Mouse (Mus musculus) hindbrain, embryonic 11.5 days (tissue): ENCODE data around the gene Dock4. TPM values are rescaled to one million over a fixed set of nuclear protein-coding genes. Genes with fewer than 3 reads are reported as not detected.

Experiments
- ATAC-seq: fragments of 200-750 bp; cut with Nextera tagmentation; 2 replicates; pipeline ENCODE4 v1.8.0; 2017; ENCODE audit warnings: mild to moderate bottlenecking, moderate TSS enrichment, moderate library complexity; ENCODE audit not compliant: low FRiP score
- DNase-seq: peaks from one replicate; pipeline ENCODE4 v3.0.0-alpha.2; 2015; ENCODE audit warnings: low spot score
- H3K27ac ChIP-seq: fragments of 300-500 bp; sonication (generic); 2 replicates; pipeline ENCODE4 v1.5.1; 2014; ENCODE audit warnings: mild to moderate bottlenecking, low read depth, low read length
- H3K27me3 ChIP-seq: fragments of 300-500 bp; sonication (generic); 2 replicates; pipeline ENCODE4 v1.6.1; 2014; ENCODE audit warnings: mild to moderate bottlenecking, low read length, moderate library complexity, mixed read lengths; ENCODE audit not compliant: control insufficient read depth, insufficient read depth
- H3K36me3 ChIP-seq: fragments of 300-500 bp; sonication (generic); 2 replicates; pipeline ENCODE4 v1.6.1; 2014; ENCODE audit warnings: mild to moderate bottlenecking, low read length, moderate library complexity, mixed read lengths; ENCODE audit not compliant: control insufficient read depth, insufficient read depth
- H3K4me1 ChIP-seq: fragments of 300-500 bp; sonication (generic); replicated peaks from 2 replicates; pipeline ENCODE4 v1.6.1; 2014; ENCODE audit warnings: low read length, mixed read lengths; ENCODE audit not compliant: control insufficient read depth, insufficient read depth
- H3K4me2 ChIP-seq: fragments of 300-500 bp; sonication (generic); replicated peaks from 2 replicates; pipeline ENCODE4 v1.6.1; 2014; ENCODE audit warnings: mild to moderate bottlenecking, low read depth, low read length
- H3K4me3 ChIP-seq: fragments of 300-500 bp; sonication (generic); 2 replicates; pipeline ENCODE4 v1.5.1; 2014; ENCODE audit warnings: low read depth, low read length
- H3K9ac ChIP-seq: fragments of 300-500 bp; sonication (generic); 2 replicates; pipeline ENCODE4 v1.6.1; 2014; ENCODE audit warnings: low read depth, low read length
- H3K9me3 ChIP-seq: fragments of 300-500 bp; sonication (generic); 2 replicates; pipeline ENCODE4 v1.6.1; 2016; ENCODE audit warnings: low read length; ENCODE audit not compliant: control insufficient read depth
- WGBS: fragments of 180-500 bp; shearing (Covaris S2); extraction: QIAGEN DNeasy Blood & Tissue Kit; methylation state at CpG from one replicate; pipeline ENCODE4 v1.1.7; 2014; 5-methylcytosine and 5-hydroxymethylcytosine counted together
- polyA plus RNA-seq: library from polyadenylated mRNA; unstranded; fragments of >200 nt; fragmentation: Nextera tagmentation; extraction: Ambion mirVana; gene quantifications from 2 replicates; pipeline ENCODE4 v1.2.1, GENCODE M21; 2014

The Dock4 gene
- polyA plus RNA-seq, 1 experiment from 2014 or later = 29.4 TPM

DNA sequence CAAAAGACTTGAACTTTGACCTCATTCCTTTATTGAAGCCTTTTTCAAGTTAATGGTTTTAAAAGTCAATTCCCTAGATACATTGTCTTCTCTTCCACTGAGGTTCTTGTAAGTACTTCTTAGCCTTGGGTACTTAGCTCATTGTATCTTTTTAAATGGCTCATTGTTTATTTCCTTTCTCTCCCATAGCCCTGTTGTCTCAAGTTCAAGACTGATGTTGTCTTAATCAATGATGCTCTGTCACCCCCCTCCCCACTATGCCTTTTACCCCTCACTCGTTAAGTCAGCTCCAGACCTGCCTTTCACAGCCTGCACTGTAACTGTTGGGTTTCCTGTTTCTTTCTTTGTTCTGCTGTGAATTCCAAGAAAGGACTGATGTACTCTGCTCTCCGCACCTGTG, 154.2 kb downstream of the Dock4 start:
- Histone ChIP-seq H3K4me3 (no peak overlapping the region), H3K4me1 (no peaks in the 10 kb centered on the region), H3K9me3 (no peaks in the 10 kb centered on the region), H3K27ac (no peak overlapping the region), H3K36me3 (no peaks in the 10 kb centered on the region), H3K9ac (no peak overlapping the region), H3K4me2 (no peak overlapping the region), H3K27me3 (no peaks in the 10 kb centered on the region)
- DNase-seq = no peak
- ATAC-seq = no peak
- 69% methylated on average over 2 of the region's 2 CpGs for WGBS

- ATAC-seq = no peak
- H3K4me1 ChIP-seq = no peaks in the 10 kb centered on the region
- H3K27ac ChIP-seq = no peak overlapping the region
- H3K27me3 ChIP-seq = no peaks in the 10 kb centered on the region
- no peaks in the 10 kb centered on the region for H3K9me3 ChIP-seq
- H3K4me3 ChIP-seq = no peak overlapping the region
- no peak overlapping the region for H3K4me2 ChIP-seq
- no peak overlapping the region for H3K9ac ChIP-seq
- WGBS = 87% methylated on average over 4 of the region's 4 CpGs
- H3K36me3 ChIP-seq = no peaks in the 10 kb centered on the region
- no peak for DNase-seq
Observed at GRCm38 (mm10) chr12:40605565-40605964, 159.8 kb downstream of the Dock4 start.

- Histone ChIP-seq H3K4me2 (no peak overlapping the region), H3K4me3 (no peak overlapping the region), H3K9me3 (no peaks in the 10 kb centered on the region), H3K4me1 (no peaks in the 10 kb centered on the region), H3K27ac (no peak overlapping the region), H3K27me3 (no peaks in the 10 kb centered on the region), H3K9ac (no peak overlapping the region), H3K36me3 (no peaks in the 10 kb centered on the region)
- ATAC-seq = no peak
- DNase-seq = no peak
Observed at GRCm38 (mm10) chr12:40622926-40623325, 177.2 kb downstream of the Dock4 start.

- Histone ChIP-seq H3K9me3 (no peaks in the 10 kb centered on the region), H3K4me3 (no peak overlapping the region), H3K4me1 (no peaks in the 10 kb centered on the region), H3K36me3 (no peaks in the 10 kb centered on the region), H3K27me3 (no peaks in the 10 kb centered on the region), H3K4me2 (no peak overlapping the region), H3K9ac (no peak overlapping the region), H3K27ac (no peak overlapping the region)
- no peak for DNase-seq
- ATAC-seq = no peak
- WGBS = 84% methylated on average over 1 of the region's 1 CpGs
Observed at GRCm38 (mm10) chr12:40626521-40626920, 180.8 kb downstream of the Dock4 start.

DNA sequence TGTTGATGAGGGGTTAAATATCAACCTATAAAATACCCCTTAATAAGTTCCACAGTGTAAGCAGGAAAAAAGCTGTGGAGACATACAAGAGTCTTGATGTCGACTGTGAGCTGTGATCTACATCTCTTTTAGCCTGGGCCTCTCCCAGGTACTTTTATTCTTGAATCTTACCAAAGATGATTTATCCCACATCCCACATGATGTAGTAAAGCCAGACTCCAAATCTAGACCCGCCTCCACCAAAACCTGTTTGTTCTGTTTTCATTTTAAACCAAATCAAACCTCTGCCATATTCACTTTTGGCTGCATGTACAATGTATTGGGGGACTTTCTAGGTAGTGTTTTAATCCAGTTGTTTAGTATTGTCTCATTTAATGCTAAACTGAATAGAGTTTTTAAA, 187.5 kb downstream of the Dock4 start:
- no peak for DNase-seq

DNA sequence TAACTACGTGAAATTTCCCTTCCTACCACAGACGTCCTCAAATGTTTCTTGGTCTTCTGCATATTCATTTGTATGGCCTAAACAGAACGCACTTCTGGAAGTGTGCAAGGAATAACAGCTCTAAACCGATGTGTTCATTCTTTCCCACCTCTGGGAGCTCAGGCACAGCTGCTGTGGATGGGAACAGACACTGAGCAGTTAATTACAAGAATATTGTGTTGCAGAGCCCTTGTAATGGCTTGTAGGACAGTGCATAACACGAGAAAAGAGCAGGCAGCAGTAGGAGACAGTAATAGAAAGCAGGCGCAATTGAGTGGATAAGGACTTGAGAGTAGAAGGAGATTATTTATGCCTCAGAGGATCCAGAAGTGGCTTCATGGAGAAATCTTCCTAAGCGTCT, 188.4 kb downstream of the Dock4 start:
- Histone ChIP-seq H3K27me3 (no peaks in the 10 kb centered on the region), H3K4me2 (no peak overlapping the region), H3K9me3 (no peaks in the 10 kb centered on the region), H3K36me3 (no peaks in the 10 kb centered on the region), H3K27ac (no peak overlapping the region), H3K9ac (no peak overlapping the region), H3K4me3 (no peak overlapping the region), H3K4me1 (no peaks in the 10 kb centered on the region)
- WGBS = 85% methylated on average over 7 of the region's 7 CpGs
- DNase-seq (no peak), ATAC-seq (no peak)

More for the DNA sequence above, 187.5 kb downstream of the Dock4 start:
- ATAC-seq = no peak
- Histone ChIP-seq H3K4me3 (no peak overlapping the region), H3K27ac (no peak overlapping the region), H3K9me3 (no peaks in the 10 kb centered on the region), H3K9ac (no peak overlapping the region), H3K4me2 (no peak overlapping the region), H3K36me3 (no peaks in the 10 kb centered on the region), H3K4me1 (no peaks in the 10 kb centered on the region), H3K27me3 (no peaks in the 10 kb centered on the region)
- WGBS = 84% methylated on average over 2 of the region's 2 CpGs

GRCm38 (mm10) chr12:40635991-40636390, 190.2 kb downstream of the Dock4 start:
- no peaks in the 10 kb centered on the region for H3K36me3 ChIP-seq
- H3K27me3 ChIP-seq = no peaks in the 10 kb centered on the region
- no peak overlapping the region for H3K4me2 ChIP-seq
- no peak for ATAC-seq
- H3K4me3 ChIP-seq = no peak overlapping the region
- H3K9ac ChIP-seq = no peak overlapping the region
- no peaks in the 10 kb centered on the region for H3K9me3 ChIP-seq
- WGBS = 92% methylated on average over 6 of the region's 6 CpGs
- DNase-seq = no peak
- no peak overlapping the region for H3K27ac ChIP-seq
- no peaks in the 10 kb centered on the region for H3K4me1 ChIP-seq

GRCm38 (mm10) chr12:40637427-40637826, 191.7 kb downstream of the Dock4 start:
- no peak for DNase-seq
- no peak overlapping the region for H3K9ac ChIP-seq
- no peaks in the 10 kb centered on the region for H3K27me3 ChIP-seq
- H3K36me3 ChIP-seq = no peaks in the 10 kb centered on the region
- no peak overlapping the region for H3K4me2 ChIP-seq
- no peak for ATAC-seq
- H3K9me3 ChIP-seq = no peaks in the 10 kb centered on the region
- no peaks in the 10 kb centered on the region for H3K4me1 ChIP-seq
- WGBS = 90% methylated on average over 2 of the region's 2 CpGs
- H3K27ac ChIP-seq = no peak overlapping the region
- H3K4me3 ChIP-seq = no peak overlapping the region

- H3K36me3 ChIP-seq = no peaks in the 10 kb centered on the region
- no peak for ATAC-seq
- 85% methylated on average over 6 of the region's 6 CpGs for WGBS
Observed at GRCm38 (mm10) chr12:40645869-40646268, 200.1 kb downstream of the Dock4 start.

More at GRCm38 (mm10) chr12:40645869-40646268, 200.1 kb downstream of the Dock4 start:
- no peaks in the 10 kb centered on the region for H3K4me1 ChIP-seq
- no peaks in the 10 kb centered on the region for H3K27me3 ChIP-seq
- no peaks in the 10 kb centered on the region for H3K9me3 ChIP-seq
- H3K9ac ChIP-seq = no peak overlapping the region
- no peak overlapping the region for H3K4me2 ChIP-seq
- no peak overlapping the region for H3K4me3 ChIP-seq
- H3K27ac ChIP-seq = no peak overlapping the region
- DNase-seq = no peak
